Mouse (Mus musculus): ENCODE results near the gene Bckdhb. TPM values are rescaled to one million over a fixed set of nuclear protein-coding genes. Genes with fewer than 3 reads are reported as not detected.

Gene Bckdhb
- polyA plus RNA-seq, 2 experiments, result 14.1 to 24.1 TPM

DNA sequence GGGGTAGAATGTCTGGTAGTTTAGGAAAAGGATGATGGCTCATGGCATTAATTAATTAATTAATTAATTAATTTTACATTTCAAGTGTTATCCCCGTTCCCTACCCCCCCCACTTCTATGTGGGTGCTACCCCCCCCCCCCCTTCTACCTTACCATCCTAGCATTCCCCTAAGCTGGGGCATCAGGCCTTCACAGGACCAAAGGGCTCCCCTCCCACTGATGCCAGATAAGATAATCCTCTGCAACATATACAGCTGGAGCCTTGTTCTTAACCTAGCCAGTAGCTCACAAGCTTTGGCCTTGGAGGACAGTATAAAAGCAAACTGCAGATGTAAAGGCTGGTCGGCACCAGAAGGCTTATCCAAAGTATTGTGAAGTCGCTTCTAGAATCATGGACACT lies 138.7 kb downstream of the Bckdhb start:
- Histone ChIP-seq H3K27me3 (ENCODE audit: control insufficient read depth, insufficient read depth, low read length) (no peaks in the 10 kb centered on the region), H3K4me1 (replicated peaks; ENCODE audit: control insufficient read depth in 2 of 2, insufficient read depth in 2 of 2, low read length in 1 of 2) (peaks cover 0 to 2% of the 10 kb centered on the region in 2 experiments; a peak in 1 of 4 replicates), H3K9ac (replicated peaks) (no peak overlapping the region), H3K27ac (no peak overlapping the region), H3K4me2 (ENCODE audit: low read depth) (no peak overlapping the region), H3K36me3 (replicated peaks; ENCODE audit: control insufficient read depth, insufficient read depth, low read depth) (no peaks in the 10 kb centered on the region), H3K4me3 (ENCODE audit: insufficient read depth in 1 of 2, low read depth in 2 of 2, low read length in 2 of 2) (no peak overlapping the region), H3K9me3 (ENCODE audit: control insufficient read depth, low read length) (no peaks in the 10 kb centered on the region)
- no peak for TF ChIP-seq CTCF (IDR thresholded peaks at IDR 0.05; ENCODE audit: low read depth)
- 79% methylated on average over 3 of the region's 3 CpGs for WGBS (ENCODE audit: insufficient replicate concordance)
- DNase-seq (ENCODE audit: low read depth in 3 of 3, low spot score in 3 of 3) (no peak), ATAC-seq (ENCODE audit: insufficient read depth) (no peak)

DNA sequence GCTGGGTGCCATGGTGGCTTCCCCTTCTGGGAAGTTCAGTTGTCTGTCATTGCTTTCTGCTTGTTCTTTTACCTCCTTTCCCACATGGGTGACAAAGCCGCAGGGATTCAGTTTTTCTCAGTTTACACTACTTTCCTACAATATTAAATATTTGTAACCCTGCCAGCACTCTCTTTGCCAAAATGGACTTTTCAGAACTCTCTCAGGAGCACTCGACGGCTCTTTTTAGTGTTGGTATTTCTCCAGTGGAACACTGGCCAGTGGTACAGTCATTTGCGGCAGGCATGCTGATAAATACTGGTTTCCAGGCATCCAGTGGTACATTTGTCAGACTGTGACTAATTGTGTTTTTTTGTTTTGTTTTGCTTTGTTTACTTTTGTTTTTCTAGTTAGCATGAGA lies 139.2 kb downstream of the Bckdhb start:
- H3K4me3 ChIP-seq (ENCODE audit: insufficient read depth in 1 of 2, low read depth in 2 of 2, low read length in 2 of 2), result no peak overlapping the region
- no peak overlapping the region for H3K4me2 ChIP-seq (ENCODE audit: low read depth)
- TF ChIP-seq CTCF (IDR thresholded peaks at IDR 0.05; ENCODE audit: low read depth), result no peak
- no peak for TF ChIP-seq EP300 (IDR thresholded peaks at IDR 0.05; ENCODE audit: low read depth)
- H3K9me3 ChIP-seq (ENCODE audit: control insufficient read depth, low read length), result no peaks in the 10 kb centered on the region
- H3K27me3 ChIP-seq (ENCODE audit: control insufficient read depth, insufficient read depth, low read length), result no peaks in the 10 kb centered on the region
- ATAC-seq (ENCODE audit: insufficient read depth) (no peak), DNase-seq (ENCODE audit: low read depth in 3 of 3, low spot score in 3 of 3) (no peak)
- no peaks in the 10 kb centered on the region for H3K36me3 ChIP-seq (replicated peaks; ENCODE audit: control insufficient read depth, insufficient read depth, low read depth)
- no peak overlapping the region for H3K9ac ChIP-seq (replicated peaks)
- 80% methylated on average over 4 of the region's 4 CpGs for WGBS (ENCODE audit: insufficient replicate concordance)
- H3K27ac ChIP-seq, result no peak overlapping the region
- peaks cover 0 to 2% of the 10 kb centered on the region in 2 experiments; a peak in 1 of 4 replicates for H3K4me1 ChIP-seq (replicated peaks; ENCODE audit: control insufficient read depth in 2 of 2, insufficient read depth in 2 of 2, low read length in 1 of 2)

DNA sequence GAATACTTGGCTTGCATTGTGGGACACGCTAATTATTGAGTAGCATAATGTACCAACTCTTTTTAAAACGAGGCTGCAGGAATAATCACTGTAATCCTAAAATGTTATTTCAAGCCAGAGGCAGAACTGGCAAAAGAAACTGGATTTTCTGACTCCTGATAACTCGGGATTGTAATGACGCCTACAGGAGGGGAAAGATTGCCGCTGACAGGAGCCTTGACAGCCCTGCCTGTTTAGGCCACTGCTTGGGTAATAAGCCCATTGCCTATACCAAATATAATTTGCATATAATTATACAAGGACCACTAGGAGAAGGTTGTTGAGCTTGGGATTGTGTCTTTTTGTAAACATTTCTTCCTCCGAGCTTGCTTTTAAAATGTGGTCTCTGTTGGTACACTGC lies 145.3 kb downstream of the Bckdhb start:
- no peaks in the 10 kb centered on the region for H3K9me3 ChIP-seq (ENCODE audit: control insufficient read depth, low read length)
- WGBS (ENCODE audit: insufficient replicate concordance), result 72% methylated on average over 6 of the region's 6 CpGs
- H3K27ac ChIP-seq, result no peak overlapping the region
- H3K9ac ChIP-seq (replicated peaks), result no peak overlapping the region
- no peaks in the 10 kb centered on the region for H3K4me1 ChIP-seq (replicated peaks; ENCODE audit: control insufficient read depth in 2 of 2, insufficient read depth in 2 of 2, low read length in 1 of 2)
- H3K36me3 ChIP-seq (replicated peaks; ENCODE audit: control insufficient read depth, insufficient read depth, low read depth), result no peaks in the 10 kb centered on the region
- H3K4me2 ChIP-seq (ENCODE audit: low read depth), result no peak overlapping the region
- H3K4me3 ChIP-seq (ENCODE audit: insufficient read depth in 1 of 2, low read depth in 2 of 2, low read length in 2 of 2), result no peak overlapping the region
- no peak for ATAC-seq (ENCODE audit: insufficient read depth)
- H3K27me3 ChIP-seq (ENCODE audit: control insufficient read depth, insufficient read depth, low read length), result no peaks in the 10 kb centered on the region
- TF ChIP-seq CTCF (IDR thresholded peaks at IDR 0.05; ENCODE audit: low read depth) (no peak), EP300 (IDR thresholded peaks at IDR 0.05; ENCODE audit: low read depth) (no peak)
- DNase-seq (ENCODE audit: low read depth in 3 of 3, low spot score in 3 of 3), result no peak

DNA sequence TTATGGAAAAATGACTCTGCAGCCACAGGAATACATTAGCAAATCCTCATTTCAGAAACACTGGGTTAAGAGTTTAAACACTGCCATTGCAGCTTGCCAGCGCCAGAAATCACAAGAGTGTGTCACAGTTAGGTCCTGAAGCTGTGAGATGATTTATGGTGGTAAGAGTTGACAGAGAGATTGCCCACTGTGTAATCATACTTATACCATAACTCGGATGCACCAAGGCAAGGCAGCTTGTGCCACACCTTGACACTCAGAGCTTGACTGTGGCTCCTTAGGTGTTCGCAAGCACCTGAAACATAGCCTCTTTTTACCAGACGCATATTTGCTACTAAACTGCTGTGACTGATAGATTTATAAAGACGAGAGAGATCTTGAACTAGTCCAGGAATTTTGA lies 145.8 kb downstream of the Bckdhb start:
- no peaks in the 10 kb centered on the region for H3K9me3 ChIP-seq (ENCODE audit: control insufficient read depth, low read length)
- 67% methylated on average over 5 of the region's 5 CpGs for WGBS (ENCODE audit: insufficient replicate concordance)
- TF ChIP-seq EP300 (IDR thresholded peaks at IDR 0.05; ENCODE audit: low read depth) (no peak), CTCF (IDR thresholded peaks at IDR 0.05; ENCODE audit: low read depth) (no peak)
- DNase-seq (ENCODE audit: low read depth in 3 of 3, low spot score in 3 of 3) (no peak), ATAC-seq (ENCODE audit: insufficient read depth) (no peak)
- no peak overlapping the region for H3K27ac ChIP-seq
- H3K4me3 ChIP-seq (ENCODE audit: insufficient read depth in 1 of 2, low read depth in 2 of 2, low read length in 2 of 2), result no peak overlapping the region
- H3K4me2 ChIP-seq (ENCODE audit: low read depth), result no peak overlapping the region
- H3K27me3 ChIP-seq (ENCODE audit: control insufficient read depth, insufficient read depth, low read length), result no peaks in the 10 kb centered on the region
- no peaks in the 10 kb centered on the region for H3K36me3 ChIP-seq (replicated peaks; ENCODE audit: control insufficient read depth, insufficient read depth, low read depth)
- no peak overlapping the region for H3K9ac ChIP-seq (replicated peaks)
- no peaks in the 10 kb centered on the region for H3K4me1 ChIP-seq (replicated peaks; ENCODE audit: control insufficient read depth in 2 of 2, insufficient read depth in 2 of 2, low read length in 1 of 2)

DNA sequence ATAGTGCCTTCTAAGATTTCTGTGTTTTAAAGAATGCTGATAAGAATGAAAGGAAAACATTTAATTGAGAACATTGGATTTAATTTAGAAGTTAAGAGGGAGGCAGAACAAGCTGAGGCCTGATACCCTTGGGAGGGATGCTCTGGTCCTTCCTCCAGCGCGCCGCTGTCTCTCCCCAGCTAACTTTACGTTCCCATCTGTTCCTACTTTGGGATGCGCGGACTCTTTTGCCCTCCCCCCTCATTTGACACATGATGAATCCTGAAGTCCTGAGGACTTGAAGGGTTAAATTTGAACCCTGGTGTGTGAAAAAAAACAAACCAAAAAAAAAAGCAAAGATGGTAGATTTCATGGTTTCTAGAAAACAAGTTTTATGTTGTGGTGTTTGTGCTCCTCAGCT lies 147.6 kb downstream of the Bckdhb start:
- no peak overlapping the region for H3K9ac ChIP-seq (replicated peaks)
- no peaks in the 10 kb centered on the region for H3K9me3 ChIP-seq (ENCODE audit: control insufficient read depth, low read length)
- no peak overlapping the region for H3K27ac ChIP-seq
- DNase-seq (ENCODE audit: low read depth in 3 of 3, low spot score in 3 of 3) (no peak), ATAC-seq (ENCODE audit: insufficient read depth) (no peak)
- no peak for TF ChIP-seq EP300 (IDR thresholded peaks at IDR 0.05; ENCODE audit: low read depth)
- no peak for TF ChIP-seq CTCF (IDR thresholded peaks at IDR 0.05; ENCODE audit: low read depth)
- no peaks in the 10 kb centered on the region for H3K27me3 ChIP-seq (ENCODE audit: control insufficient read depth, insufficient read depth, low read length)
- H3K36me3 ChIP-seq (replicated peaks; ENCODE audit: control insufficient read depth, insufficient read depth, low read depth), result no peaks in the 10 kb centered on the region
- no peak overlapping the region for H3K4me2 ChIP-seq (ENCODE audit: low read depth)
- no peak overlapping the region for H3K4me3 ChIP-seq (ENCODE audit: insufficient read depth in 1 of 2, low read depth in 2 of 2, low read length in 2 of 2)
- WGBS (ENCODE audit: insufficient replicate concordance), result 92% methylated on average over 6 of the region's 6 CpGs
- H3K4me1 ChIP-seq (replicated peaks; ENCODE audit: control insufficient read depth in 2 of 2, insufficient read depth in 2 of 2, low read length in 1 of 2), result no peaks in the 10 kb centered on the region

All from liver, embryonic 14.5 days (tissue).